Mouse (Mus musculus): ENCODE data around the gene Ptprc.

The Ptprc gene

GRCm38 (mm10) chr1:138175494-138175893, at the start of gene Ptprc:
Ptprc (minus strand) TSS chr1:138175708.
- DNase-seq: no peak

DNA sequence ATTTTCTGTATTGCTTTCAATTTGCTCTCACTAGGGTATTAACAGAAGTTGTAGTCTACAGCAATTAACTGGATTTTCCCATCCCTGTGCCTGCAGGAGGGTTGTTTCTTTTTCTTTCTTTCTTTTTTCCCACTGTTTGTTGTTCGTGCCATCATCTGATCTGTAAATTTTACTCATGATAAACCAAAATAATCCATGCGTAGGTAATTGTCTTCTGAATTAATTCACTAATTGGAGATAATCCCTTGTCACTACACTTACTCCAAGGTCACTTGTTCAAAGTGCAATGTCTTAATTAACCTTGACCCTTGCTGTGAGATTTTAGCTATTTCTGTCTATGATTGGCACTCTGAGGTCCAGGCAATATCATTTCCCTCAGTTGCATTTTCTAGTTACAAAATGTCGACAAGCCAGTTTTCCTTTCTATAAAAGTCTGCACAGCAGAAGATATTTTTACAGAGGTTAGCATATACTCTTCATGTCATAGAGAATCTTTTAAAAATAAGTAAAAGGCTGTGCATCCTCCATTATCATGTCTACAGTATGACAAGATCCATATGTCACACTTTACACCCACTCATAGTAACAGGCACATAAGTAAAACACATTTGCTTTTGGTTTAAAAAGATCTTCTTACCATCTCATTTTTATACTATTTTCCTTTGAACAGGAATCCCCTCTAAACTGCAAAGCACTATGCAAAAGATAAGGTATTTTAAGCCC, 39.4 kb upstream of the Ptprc start:
- no peak for DNase-seq

- no peak for DNase-seq
Observed at GRCm38 (mm10) chr1:138210387-138211024, 35.0 kb upstream of the Ptprc start.

DNA sequence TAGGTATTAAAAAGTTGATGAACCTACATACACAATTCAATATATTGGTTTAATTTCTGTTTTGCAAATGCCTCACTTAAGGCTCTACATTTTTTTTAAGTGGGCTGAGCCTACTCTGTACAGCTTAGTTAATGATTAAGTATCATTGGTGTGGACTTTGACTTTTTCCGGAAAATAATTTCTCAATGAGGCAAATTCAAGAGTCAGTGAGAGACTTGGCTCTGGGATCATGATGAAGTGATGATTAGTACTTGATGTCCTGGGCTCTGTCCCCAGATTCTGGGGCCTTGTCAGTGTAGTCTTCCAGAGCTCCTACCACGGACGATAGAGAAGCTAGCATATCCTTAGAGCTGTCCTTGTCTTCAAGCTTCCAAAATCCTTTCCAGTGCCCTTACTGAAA, 34.2 kb upstream of the Ptprc start:
- peak in 1 of 2 experiments; percentile 42 for DNase-seq

DNA sequence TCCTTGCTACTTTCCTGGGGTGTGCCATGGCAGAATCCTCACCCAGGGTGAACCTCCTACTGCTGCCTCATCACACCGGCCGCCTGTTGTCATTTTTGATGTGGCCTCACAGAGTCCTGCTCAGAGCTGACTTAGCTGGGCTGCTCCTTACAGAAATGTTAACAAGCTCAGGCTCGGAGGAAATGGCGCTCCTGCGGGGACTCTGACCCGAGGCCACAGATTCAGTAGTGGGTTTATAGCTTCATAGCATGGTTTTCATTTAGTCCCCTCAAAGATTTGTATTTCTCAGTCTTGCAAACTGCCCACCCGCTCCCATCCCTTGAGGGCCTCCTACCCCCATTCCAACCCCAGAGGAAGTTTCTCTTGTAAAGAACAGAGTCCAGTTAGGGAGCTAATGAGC, 30.5 kb upstream of the Ptprc start:
- DNase-seq: no peak

DNA sequence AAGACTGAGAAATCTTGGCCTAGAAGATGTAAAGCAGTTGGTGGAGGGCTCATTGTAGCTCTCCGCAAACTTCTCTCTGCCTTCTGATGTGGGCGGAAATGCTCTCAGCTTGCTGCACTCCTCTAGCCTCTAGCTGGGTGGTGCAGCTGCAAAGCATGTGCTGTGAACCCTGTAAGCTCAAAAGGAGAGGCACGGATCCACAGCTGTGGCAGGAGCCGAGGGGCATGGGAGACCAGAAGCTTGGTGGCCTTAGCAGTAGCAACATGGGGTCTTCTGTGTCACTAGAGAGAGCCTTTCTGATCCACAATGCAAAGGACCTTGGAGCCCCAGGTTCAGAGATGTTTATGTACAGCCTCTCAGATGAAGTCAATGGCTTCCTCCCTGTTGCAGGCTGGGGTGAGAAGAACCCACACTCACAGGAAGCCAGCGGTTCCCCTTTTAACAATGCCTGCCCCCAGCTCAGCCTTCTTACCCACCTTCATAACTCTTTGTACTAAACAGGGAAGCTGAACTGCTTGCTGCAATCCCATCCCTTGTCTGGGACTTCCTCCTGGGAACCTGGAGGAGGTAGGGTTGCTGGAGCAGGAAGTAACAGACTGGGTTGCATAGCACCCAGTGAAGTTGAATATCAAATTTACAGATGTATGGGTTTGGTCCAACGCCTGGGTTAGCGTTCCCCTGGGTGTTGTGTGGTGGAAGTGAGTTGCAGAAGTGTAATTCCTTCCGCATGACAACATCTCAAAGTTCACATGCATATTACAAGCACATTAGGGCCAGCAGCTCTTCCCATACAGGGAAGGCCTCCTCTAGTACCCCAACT, 16.4 kb upstream of the Ptprc start:
- peak; percentile 58 to 64 for DNase-seq

- no peak for DNase-seq
Observed at GRCm38 (mm10) chr1:138188131-138188530, 12.6 kb upstream of the Ptprc start.

DNA sequence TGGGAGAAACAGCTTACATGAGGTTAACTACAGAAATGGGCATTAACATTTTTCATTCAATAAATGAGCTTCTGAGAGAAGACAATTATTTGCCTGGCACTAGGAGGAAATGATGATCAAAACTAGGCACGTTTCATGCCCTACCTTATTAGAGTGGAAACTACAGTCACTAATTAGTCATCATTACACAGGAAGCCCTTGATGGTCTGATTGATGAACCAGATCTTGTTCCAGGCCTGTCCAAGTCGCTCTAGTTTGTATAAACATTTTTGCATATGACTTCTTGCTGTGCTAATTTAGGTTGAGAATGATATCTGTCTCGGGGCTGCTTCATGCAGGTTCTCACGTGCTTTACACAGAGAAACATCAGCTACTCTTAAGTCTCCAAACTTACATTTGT, 10.4 kb upstream of the Ptprc start:
- DNase-seq: no peak

DNA sequence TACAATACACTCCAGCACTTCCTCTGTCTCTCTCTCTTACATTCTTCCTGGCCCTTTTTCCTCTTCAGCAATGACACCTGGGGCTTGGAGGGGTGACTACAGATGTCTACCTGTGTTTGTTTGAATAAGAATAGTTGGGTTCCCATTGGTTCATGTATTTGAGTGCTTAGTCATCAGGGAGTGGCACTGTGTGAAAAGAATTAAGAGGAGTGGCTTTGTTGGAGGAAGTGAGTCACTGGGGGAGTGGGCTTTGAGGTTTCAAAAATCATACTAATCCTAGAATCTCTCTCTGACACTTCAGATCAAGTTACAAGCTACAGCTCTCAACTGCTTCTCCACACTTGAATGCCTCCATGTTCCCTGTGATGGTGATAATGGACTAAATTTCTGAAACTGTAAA, 4.6 kb upstream of the Ptprc start:
- DNase-seq: no peak

GRCm38 (mm10) chr1:138174705-138175492, 609 bp downstream of the Ptprc start:
- no peak for DNase-seq

DNA sequence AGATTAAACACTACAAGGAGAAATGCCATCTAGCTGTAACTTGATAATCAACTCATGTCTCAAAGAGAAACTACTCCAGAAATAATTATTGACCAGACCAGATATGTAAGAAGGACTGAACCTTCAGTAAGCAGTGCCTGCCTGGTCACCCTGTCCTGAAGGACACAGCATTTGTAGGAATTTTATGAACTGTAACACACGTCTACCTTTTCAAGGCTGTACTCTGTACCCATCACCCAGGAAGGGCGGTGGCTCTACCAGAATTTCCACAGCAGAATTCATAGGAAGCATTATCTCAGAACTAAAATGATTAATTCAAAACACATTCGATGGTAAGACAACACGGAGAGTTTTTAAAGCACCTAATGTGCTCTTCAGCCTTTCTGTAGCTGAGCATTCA, 1.4 kb downstream of the Ptprc start:
- DNase-seq: no peak

DNA sequence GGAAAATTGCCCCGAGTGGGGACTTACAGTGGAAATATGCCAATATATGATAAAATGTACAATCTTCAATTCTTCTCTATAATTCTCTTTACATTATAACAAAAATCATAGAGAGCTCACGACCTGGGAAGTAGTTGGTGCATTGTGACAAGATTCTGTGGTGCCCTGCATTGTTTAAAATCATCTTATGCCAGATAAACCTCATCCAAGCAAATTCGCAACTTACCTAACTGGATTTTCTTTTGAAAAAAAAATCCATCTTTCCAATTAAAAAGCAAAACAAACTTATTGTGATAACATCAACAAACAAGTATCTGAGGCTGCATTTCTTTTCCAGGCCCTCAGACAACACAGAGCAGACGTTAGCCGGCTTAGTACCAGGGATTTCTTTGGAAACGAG, 1.8 kb downstream of the Ptprc start:
- DNase-seq: no peak

- no peak for DNase-seq
Observed at GRCm38 (mm10) chr1:138172547-138172946, 3.0 kb downstream of the Ptprc start.

DNA sequence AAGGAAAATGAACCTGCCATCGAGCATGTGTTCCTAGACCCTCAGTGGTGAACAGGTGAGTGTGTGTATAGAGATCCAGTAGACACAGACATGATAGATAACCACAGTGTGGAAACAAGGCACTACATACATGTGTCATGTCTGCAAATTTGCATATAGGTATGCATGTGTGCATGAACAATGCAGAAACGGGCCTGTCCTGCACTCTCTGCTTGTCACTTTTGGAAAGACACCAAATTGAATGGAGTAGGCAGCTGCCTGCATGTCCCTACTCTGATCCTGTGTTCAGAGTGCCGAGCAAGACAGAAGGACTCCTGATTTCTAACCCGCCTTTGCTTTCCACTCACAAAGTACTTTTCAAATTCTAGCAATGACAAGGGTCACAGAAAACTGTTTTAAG, 3.4 kb downstream of the Ptprc start:
- no peak for DNase-seq

- no peak for DNase-seq
Observed at GRCm38 (mm10) chr1:138166233-138166771, 9.2 kb downstream of the Ptprc start.

GRCm38 (mm10) chr1:138162638-138163037, 12.9 kb downstream of the Ptprc start:
- no peak for DNase-seq

GRCm38 (mm10) chr1:138158921-138159320, 16.6 kb downstream of the Ptprc start:
- DNase-seq: peak in 1 of 2 experiments; percentile 46

GRCm38 (mm10) chr1:138158236-138158635, 17.3 kb downstream of the Ptprc start:
- DNase-seq: no peak

DNA sequence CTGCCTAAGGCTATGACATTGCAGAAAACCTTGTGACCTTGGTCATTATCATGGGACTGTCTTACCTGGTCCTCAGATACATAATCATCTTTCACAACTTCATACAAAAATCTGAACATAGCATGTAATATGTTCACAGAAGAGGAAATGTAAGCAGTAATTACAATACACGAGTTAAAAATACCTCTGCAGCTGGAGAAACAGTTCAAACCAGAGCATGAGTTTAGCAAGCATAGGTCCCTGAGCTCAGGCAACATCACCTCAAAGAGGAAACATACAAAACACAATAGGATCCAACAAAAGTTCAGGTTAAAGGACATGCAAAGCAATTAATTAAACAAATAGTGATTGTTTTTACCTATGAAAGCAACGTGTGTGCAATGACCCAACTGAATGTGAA, 17.8 kb downstream of the Ptprc start:
- no peak for DNase-seq

- no peak for DNase-seq
Observed at GRCm38 (mm10) chr1:138157008-138157407, 18.5 kb downstream of the Ptprc start.

GRCm38 (mm10) chr1:138154185-138154785, 21.2 kb downstream of the Ptprc start:
- peak in 1 of 2 experiments; percentile 27 for DNase-seq

GRCm38 (mm10) chr1:138153126-138153525, 22.4 kb downstream of the Ptprc start:
- no peak for DNase-seq
